Mouse (Mus musculus): ENCODE measurements around the gene Ip6k3. TPM values are rescaled to one million over a fixed set of nuclear protein-coding genes. Genes with fewer than 3 reads are reported as not detected.

The Ip6k3 gene
- total RNA-seq, 2 experiments from 2014 or later: 91.4 to 128 TPM

- DNase-seq: peak; percentile 61
Measured at GRCm38 (mm10) chr17:27159169-27159568, 8.4 kb downstream of the Ip6k3 start.

DNA sequence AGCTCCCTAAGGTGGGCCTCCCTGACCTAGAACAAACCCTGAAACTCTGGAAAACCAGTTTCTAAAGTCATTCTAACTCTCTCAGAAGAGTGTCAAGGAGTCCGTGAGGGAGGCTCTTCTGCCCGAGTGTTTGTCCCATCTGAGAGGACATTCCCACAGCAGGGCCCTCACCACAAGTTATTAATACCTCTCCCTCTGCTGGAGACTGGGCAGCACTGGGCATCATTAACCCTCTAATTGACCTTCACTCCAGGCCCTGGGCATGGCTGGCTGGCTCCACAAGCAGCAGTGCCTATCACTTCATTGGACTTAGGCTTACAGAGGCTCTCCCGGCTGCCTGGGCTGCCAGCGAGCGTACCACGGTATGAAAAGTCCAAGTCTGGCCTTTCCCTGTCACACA, 9.2 kb downstream of the Ip6k3 start:
- intact Hi-C loops (cut with DNase I; ENCODE audit: low total_unique reads): no loop called here
- DNase-seq: peak; percentile 56

More at GRCm38 (mm10) chr17:27159169-27159568, 8.4 kb downstream of the Ip6k3 start:
- intact Hi-C loops (cut with DNase I; ENCODE audit: low total_unique reads): no loop called here

GRCm38 (mm10) chr17:27155752-27156151, 11.8 kb downstream of the Ip6k3 start:
- DNase-seq: no peak
- intact Hi-C loops (cut with DNase I; ENCODE audit: low total_unique reads): no loop called here

- no peak for DNase-seq
- intact Hi-C loops (cut with DNase I; ENCODE audit: low total_unique reads): no loop called here
Measured at GRCm38 (mm10) chr17:27154881-27155280, 12.7 kb downstream of the Ip6k3 start.

DNA sequence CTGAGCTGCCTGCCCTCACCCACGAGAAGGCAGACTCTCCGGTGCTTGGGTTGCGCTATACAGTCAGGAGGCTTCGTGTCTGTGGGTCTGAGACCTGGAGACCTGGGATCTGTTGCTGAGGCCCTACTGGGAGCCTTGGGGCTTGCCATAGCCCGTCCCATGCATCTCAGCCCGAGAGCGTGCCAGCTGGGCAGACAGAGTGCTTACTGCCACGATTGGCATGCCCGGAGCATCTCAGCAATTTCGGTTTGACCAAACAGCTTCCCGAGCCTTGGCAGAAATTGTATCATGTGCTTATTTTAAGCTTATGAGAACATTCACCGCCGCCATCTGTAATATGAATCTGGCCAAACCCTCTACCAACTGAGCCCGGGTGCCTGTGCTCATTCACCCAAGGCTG, 13.3 kb downstream of the Ip6k3 start:
- intact Hi-C loops (cut with DNase I; ENCODE audit: low total_unique reads): no loop called here
- peak; percentile 83 for DNase-seq

- DNase-seq: peak; percentile 70
- intact Hi-C loops (cut with DNase I; ENCODE audit: low total_unique reads): no loop called here
Measured at GRCm38 (mm10) chr17:27153773-27154193, 13.8 kb downstream of the Ip6k3 start.

- intact Hi-C loops (cut with DNase I; ENCODE audit: low total_unique reads): no loop called here
- no peak for DNase-seq
Measured at GRCm38 (mm10) chr17:27152976-27153723, 14.4 kb downstream of the Ip6k3 start.

DNA sequence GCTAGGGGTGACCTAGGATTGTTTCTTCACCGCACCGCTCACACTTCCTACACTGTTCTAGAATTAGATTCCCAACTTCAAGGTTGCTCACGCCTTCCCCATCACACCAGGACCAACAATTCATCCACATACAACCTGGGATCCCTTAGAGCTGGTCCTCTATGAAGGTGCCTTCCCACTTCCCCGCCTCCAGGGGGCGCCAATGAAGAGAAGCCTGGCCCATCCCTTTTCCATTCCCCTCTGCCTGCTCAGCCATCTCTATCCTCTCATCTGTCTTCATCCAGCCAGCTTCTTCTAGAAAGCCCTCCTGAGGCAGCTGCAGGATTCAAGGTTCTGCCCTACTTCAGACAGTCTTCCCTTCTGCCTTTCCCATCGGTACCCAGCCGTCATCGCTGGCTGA, 16.2 kb downstream of the Ip6k3 start:
- intact Hi-C loops (cut with DNase I; ENCODE audit: low total_unique reads): no loop called here
- DNase-seq: no peak

DNA sequence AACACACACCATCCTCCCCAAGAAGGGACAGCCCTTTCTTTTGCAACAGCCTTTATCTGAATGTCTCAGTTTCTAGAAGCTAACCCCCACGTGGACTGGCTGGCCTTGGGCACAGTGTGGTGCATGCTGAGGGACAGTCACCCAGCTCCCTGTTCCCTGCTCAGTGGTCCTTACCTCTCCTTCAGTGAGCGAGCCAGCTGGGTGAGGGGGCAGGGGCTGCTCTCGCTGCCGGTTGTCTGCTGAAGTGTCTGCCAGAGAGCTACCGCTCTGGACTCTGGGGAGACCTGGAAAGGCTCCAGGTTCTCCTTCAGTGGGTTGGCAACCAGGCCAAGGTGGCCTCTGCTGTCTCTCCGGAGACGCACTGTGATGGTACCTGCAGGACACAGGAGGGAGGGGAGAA, 16.7 kb downstream of the Ip6k3 start:
- intact Hi-C loops (cut with DNase I; ENCODE audit: low total_unique reads): no loop called here
- DNase-seq: no peak

DNA sequence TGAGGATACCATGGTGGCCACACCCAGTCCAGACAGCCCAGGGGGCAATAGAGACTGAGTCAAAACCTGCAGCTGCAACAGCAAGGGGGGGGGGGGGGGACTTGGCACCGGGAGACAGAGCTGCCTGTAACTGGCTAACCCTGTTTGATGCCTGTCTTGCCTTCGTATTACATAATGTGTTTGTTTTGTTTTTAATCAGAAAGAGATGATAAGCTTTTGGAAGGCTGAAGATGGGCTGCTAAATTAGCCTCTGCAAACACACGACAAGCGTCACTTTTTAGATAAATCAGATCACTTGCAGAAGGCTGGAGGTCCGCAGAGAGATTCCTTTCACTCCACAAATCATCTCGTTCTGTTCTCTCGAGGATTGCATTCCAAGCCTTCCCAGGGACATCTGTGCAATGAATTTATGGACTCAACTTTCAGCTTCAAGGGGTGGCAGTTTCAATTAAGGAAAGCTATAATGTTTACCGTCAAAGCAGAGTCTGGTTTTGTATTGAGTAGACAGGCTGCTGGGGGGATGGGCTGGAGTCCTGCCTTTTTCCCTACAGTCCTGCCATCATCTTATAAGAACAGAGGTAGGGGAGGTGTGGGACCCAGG, 21.2 kb downstream of the Ip6k3 start:
- intact Hi-C loops (cut with DNase I; ENCODE audit: low total_unique reads): no loop called here
- DNase-seq: no peak

DNA sequence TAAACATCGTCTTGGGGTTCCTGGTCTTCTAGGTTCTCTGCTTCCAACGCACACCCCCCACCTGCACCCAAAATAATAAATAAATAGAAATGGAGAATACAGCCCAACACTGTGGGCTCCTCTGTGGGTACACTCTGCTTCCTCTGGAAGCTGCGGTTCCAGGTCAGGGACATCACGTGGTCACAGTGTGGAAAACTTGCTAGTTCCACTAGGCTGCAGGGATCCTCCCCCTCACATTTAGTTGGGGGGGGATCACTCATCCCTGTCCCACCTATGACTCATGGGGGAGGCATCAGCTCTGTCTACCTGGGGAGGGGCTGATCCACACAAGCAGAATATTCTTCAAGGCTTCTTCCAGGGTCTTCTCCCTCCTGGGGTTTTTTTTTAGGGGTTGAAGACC, 23.4 kb downstream of the Ip6k3 start:
- intact Hi-C loops (cut with DNase I; ENCODE audit: low total_unique reads): no loop called here
- DNase-seq: no peak

- intact Hi-C loops (cut with DNase I; ENCODE audit: low total_unique reads): no loop called here
- DNase-seq: peak; percentile 62
Measured at GRCm38 (mm10) chr17:27141971-27142450, 25.6 kb downstream of the Ip6k3 start.

DNA sequence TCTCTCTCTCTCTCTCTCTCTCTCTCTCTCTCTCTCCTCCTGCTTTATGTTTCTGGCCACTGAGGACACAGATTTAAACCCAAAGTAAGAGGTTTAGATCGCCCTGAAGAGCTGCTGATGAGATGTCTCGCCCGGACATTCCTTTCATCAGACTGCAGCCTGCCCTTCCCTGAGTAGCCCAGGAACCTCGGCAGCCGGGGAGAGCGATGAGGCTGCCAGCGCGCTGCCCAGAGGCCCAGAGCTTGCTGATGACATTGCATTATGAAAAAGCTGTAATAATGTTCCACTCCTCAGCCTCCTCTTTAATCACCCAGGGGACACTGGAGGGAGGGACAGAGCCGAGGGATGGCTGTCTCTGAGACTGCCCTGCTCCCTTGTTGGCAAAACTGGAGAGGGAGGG, 27.3 kb downstream of the Ip6k3 start:
- DNase-seq: peak; percentile 48
- intact Hi-C loops (cut with DNase I; ENCODE audit: low total_unique reads): no loop called here

DNA sequence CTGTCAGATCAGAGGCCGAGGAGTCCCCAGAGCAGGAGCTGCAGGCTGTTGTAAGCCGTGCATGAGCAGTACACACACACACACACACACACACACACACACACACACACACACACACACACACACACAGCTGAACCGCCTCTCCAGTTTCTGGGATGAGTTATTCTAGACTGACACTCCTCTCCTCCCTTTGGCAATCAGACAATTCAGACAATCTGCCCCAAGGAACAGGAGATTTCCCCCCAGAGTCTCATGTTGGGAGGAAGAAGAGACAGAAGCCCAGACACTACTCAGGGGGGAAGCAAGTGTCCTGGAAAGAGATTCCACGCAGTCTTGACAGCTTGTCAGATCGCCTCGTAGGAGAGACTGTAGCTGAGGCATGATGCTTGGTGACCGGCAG, 28.3 kb downstream of the Ip6k3 start:
- intact Hi-C loops (cut with DNase I; ENCODE audit: low total_unique reads): loop anchor here (5.0 kb wide), 1 partner anchor 48 kb away; no protein-coding TSS in a partner anchor
- DNase-seq: peak; percentile 36

DNA sequence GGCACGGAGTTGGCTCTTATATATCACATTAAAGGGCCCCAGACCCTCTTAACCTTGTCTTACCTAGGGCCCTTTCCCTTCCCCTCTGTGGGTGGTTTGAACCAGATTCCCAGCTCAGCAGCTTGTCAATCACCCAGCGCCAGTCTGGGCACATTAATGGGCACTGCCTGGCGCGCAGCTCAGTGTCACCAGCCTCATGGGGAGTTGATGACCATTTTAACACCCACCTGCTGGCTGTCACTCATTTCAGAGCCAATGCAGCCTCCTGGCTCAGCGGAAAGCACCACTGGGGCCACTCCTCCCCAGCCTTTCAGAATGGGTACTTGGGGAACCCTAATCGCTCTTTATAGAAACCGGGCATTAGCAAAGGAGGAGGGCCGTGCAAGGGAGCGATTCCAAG, 29.2 kb downstream of the Ip6k3 start:
- peak; percentile 73 for DNase-seq
- intact Hi-C loops (cut with DNase I; ENCODE audit: low total_unique reads): loop anchor here (5.0 kb wide), 1 partner anchor 49 kb away; no protein-coding TSS in a partner anchor

DNA sequence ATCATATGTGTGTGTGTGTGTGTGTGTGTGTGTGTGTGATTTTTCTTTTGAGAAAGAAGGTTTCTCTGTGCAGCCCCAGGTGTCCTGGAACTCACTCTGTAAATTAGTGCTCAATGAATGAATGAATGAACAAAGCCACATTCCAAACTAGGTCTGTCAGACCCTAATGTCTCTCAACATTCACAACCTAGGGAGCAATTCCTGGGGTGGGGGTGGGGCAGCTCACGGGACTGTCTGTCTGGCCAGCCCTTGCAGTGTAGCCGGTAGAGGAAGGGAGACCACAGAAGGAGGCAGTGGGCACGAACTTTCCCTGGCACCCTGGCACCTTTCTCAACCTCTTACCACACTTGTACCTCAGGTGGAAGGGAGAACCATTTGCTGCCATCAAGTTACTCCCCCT, 32.9 kb downstream of the Ip6k3 start:
- intact Hi-C loops (cut with DNase I; ENCODE audit: low total_unique reads): loop anchor here (5.0 kb wide), 1 partner anchor 53 kb away; no protein-coding TSS in a partner anchor

DNA sequence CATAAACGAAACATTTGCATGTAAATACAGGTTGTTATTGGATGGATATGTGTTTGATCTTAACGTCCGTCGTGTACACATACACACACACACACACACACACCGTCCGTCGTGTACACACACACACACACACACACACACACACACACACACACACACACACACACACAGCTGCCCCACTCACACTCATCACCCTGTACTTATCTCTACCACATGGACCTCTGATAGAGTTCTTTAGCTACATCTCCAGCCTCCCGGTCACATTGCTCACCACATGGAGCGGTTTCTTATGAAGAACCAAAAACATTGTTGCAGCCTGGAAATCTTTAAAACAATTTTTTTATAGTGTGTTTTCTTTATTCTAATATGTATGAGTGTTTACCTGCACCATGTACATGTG, 33.4 kb downstream of the Ip6k3 start:
- DNase-seq: no peak
- intact Hi-C loops (cut with DNase I; ENCODE audit: low total_unique reads): no loop called here

More for the DNA sequence above, 32.9 kb downstream of the Ip6k3 start:
- no peak for DNase-seq

- DNase-seq: peak; percentile 98
- intact Hi-C loops (cut with DNase I; ENCODE audit: low total_unique reads): no loop called here
Measured at GRCm38 (mm10) chr17:27133551-27134141, 33.9 kb downstream of the Ip6k3 start, which contains the start of gene Uqcc2. Gene Uqcc2 (minus strand): TSS chr17:27133916.

DNA sequence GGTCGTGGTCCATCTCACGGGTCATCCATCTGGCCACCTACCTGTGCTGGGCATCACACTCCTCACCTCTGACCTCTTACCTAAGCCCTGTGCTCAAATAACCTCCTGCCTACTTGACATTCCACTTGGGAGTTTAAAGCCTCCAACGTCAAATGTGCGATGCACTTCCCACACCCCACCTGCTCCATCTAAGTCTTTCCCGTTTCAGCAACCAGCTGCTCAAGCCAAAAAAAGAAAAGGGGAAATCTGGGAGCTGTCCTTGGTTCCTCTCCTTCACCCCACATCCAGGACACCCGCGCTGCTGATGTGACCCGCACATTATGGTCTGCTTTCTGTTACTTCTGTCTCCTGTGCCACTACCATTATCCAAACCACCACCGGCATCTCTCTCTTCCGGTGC, 35.4 kb downstream of the Ip6k3 start:
- intact Hi-C loops (cut with DNase I; ENCODE audit: low total_unique reads): no loop called here
- DNase-seq: no peak

DNA sequence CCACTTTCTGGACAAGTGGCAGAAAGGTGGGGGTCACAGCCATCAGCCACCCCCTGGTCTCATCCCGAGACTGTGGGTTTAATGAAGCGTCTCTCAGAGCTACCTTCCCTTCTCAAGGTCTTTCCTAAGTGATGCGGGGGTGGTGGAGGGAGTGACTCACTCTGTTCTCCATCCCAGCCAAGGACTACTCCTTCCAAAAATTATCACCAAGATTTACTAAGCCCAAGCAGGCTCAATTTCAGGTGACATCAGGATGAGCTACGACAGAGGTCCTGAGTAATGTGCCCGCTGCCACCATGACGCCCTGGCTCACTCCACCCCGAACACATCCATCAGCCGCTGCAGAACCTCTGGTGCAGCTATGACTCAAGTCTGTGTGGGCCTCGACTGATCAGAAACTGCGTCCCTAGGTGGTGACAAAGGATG, 36.3 kb downstream of the Ip6k3 start:
- intact Hi-C loops (cut with DNase I; ENCODE audit: low total_unique reads): no loop called here
- DNase-seq: no peak
